Mouse (Mus musculus) stomach, embryonic 16.5 days (tissue): ENCODE measurements around the gene Fbxo33. TPM values are rescaled to one million over a fixed set of nuclear protein-coding genes. Genes with fewer than 3 reads are reported as not detected.
A peak's percentile ranks its signal among the peaks of the same experiment; 100 is the strongest.
"Not testable (repeated sequence)": the region's sequence is repeated elsewhere in the genome, so short reads cannot be mapped to it uniquely, and the experiment has no call there.

ENCODE experiments used
- ATAC-seq: fragments of 200-750 bp; cut with Nextera tagmentation; 2 replicates; pipeline ENCODE4 v1.8.0; 2017; ENCODE audit warnings: moderate number of reproducible peaks, moderate TSS enrichment; ENCODE audit not compliant: insufficient read depth, low FRiP score
- H3K27ac ChIP-seq: fragments of 300-500 bp; sonication (generic); 2 replicates; pipeline ENCODE4 v1.5.1; 2014; ENCODE audit warnings: low read length
- H3K27me3 ChIP-seq: fragments of 300-500 bp; sonication (generic); 2 replicates; pipeline ENCODE4 v1.6.1; 2014; ENCODE audit warnings: low read length, control low read depth, mixed read lengths; ENCODE audit not compliant: control insufficient read depth, insufficient read depth
- H3K36me3 ChIP-seq: fragments of 300-500 bp; sonication (generic); 2 replicates; pipeline ENCODE4 v1.6.1; 2014; ENCODE audit warnings: low read length; ENCODE audit not compliant: control insufficient read depth, insufficient read depth
- H3K4me1 ChIP-seq: fragments of 300-500 bp; sonication (generic); 2 replicates; pipeline ENCODE4 v1.6.1; 2014; ENCODE audit warnings: low read length, control low read depth, mixed read lengths; ENCODE audit not compliant: control insufficient read depth, insufficient read depth
- H3K4me2 ChIP-seq: fragments of 300-500 bp; sonication (generic); 2 replicates; pipeline ENCODE4 v1.6.1; 2014; ENCODE audit warnings: low read depth, low read length, mixed read lengths
- H3K4me3 ChIP-seq: fragments of 300-500 bp; sonication (generic); replicated peaks from 2 replicates; pipeline ENCODE4 v1.5.1; 2014; ENCODE audit warnings: mild to moderate bottlenecking, low read length
- H3K9ac ChIP-seq: fragments of 300-500 bp; sonication (generic); 2 replicates; pipeline ENCODE4 v1.6.1; 2014; ENCODE audit warnings: low read length
- H3K9me3 ChIP-seq: fragments of 300-500 bp; sonication (generic); replicated peaks from 2 replicates; pipeline ENCODE4 v1.6.1; 2016; ENCODE audit warnings: low read length, control low read depth; ENCODE audit not compliant: control insufficient read depth
- WGBS: fragments of 180-500 bp; shearing (Covaris S2); extraction: QIAGEN DNeasy Blood & Tissue Kit; methylation state at CpG from one replicate; pipeline ENCODE4 v1.1.7; 2014; 5-methylcytosine and 5-hydroxymethylcytosine counted together
- polyA plus RNA-seq: library from polyadenylated mRNA; unstranded; fragments of >200 nt; fragmentation: Nextera tagmentation; extraction: Ambion mirVana; gene quantifications from 2 replicates; pipeline ENCODE4 v1.2.1, GENCODE M21; 2015

Fbxo33 gene
- polyA plus RNA-seq, 1 experiment from 2014 or later = 3.5 TPM

GRCm38 (mm10) chr12:59241031-59241430 lies 21.5 kb upstream of the Fbxo33 start:
- not testable (repeated sequence) for H3K4me2 ChIP-seq, H3K36me3 ChIP-seq, H3K4me3 ChIP-seq, H3K27me3 ChIP-seq, H3K9me3 ChIP-seq, H3K27ac ChIP-seq, H3K9ac ChIP-seq, ATAC-seq, H3K4me1 ChIP-seq
- 84% methylated on average over 8 of the region's 8 CpGs for whole genome bisulfite sequencing

- Histone ChIP-seq H3K36me3 (no peaks in the 10 kb centered on the region), H3K4me1 (no peaks in the 10 kb centered on the region), H3K27me3 (no peaks in the 10 kb centered on the region), H3K27ac (no peak overlapping the region), H3K4me2 (no peak overlapping the region), H3K9ac (no peak overlapping the region), H3K4me3 (no peak overlapping the region), H3K9me3 (no peaks in the 10 kb centered on the region)
- no peak for ATAC-seq
- 79% methylated on average over 5 of the region's 5 CpGs for WGBS
Measured at GRCm38 (mm10) chr12:59238434-59238833, 18.9 kb upstream of the Fbxo33 start.

GRCm38 (mm10) chr12:59228401-59228800 lies 8.9 kb upstream of the Fbxo33 start:
- Histone ChIP-seq H3K27ac (no peak overlapping the region), H3K4me1 (no peaks in the 10 kb centered on the region), H3K9me3 (no peaks in the 10 kb centered on the region), H3K9ac (no peak overlapping the region), H3K4me2 (no peak overlapping the region), H3K4me3 (no peak overlapping the region), H3K36me3 (no peaks in the 10 kb centered on the region), H3K27me3 (no peaks in the 10 kb centered on the region)
- WGBS = 86% methylated on average over 5 of the region's 5 CpGs
- ATAC-seq = no peak

- peak; percentile 19 for ATAC-seq
- Histone ChIP-seq H3K9ac (peak overlapping the region; percentile 87), H3K36me3 (no peaks in the 10 kb centered on the region), H3K4me2 (peak overlapping the region; percentile 92), H3K4me1 (peaks cover 16% of the 10 kb centered on the region), H3K4me3 (peak overlapping the region; percentile 91), H3K9me3 (no peaks in the 10 kb centered on the region), H3K27me3 (no peaks in the 10 kb centered on the region), H3K27ac (peak overlapping the region; percentile 94)
- WGBS = under 1% methylated on average over 63 of the region's 69 CpGs
Measured at GRCm38 (mm10) chr12:59218640-59219321, 744 bp downstream of the Fbxo33 start.

- H3K36me3 ChIP-seq = no peaks in the 10 kb centered on the region
- H3K27me3 ChIP-seq = no peaks in the 10 kb centered on the region
- no peak overlapping the region for H3K9ac ChIP-seq
- peak overlapping the region; percentile 10; the same call in 1 of the 2 replicates for H3K4me3 ChIP-seq
- no peak for ATAC-seq
- WGBS = 81% methylated on average over 3 of the region's 3 CpGs
- no peak overlapping the region for H3K27ac ChIP-seq
- H3K4me1 ChIP-seq = peaks cover 16% of the 10 kb centered on the region
- H3K4me2 ChIP-seq = peak overlapping the region; percentile 92
- H3K9me3 ChIP-seq = no peaks in the 10 kb centered on the region
Measured at GRCm38 (mm10) chr12:59217331-59217730, 2.2 kb downstream of the Fbxo33 start.

GRCm38 (mm10) chr12:59216676-59217266 lies 2.8 kb downstream of the Fbxo33 start:
- Histone ChIP-seq H3K9ac (no peak overlapping the region), H3K27me3 (no peaks in the 10 kb centered on the region), H3K4me2 (no peak overlapping the region), H3K36me3 (no peaks in the 10 kb centered on the region), H3K27ac (no peak overlapping the region), H3K4me3 (no peak overlapping the region), H3K4me1 (peaks cover 16% of the 10 kb centered on the region), H3K9me3 (no peaks in the 10 kb centered on the region)
- WGBS = 71% methylated on average over 6 of the region's 6 CpGs
- no peak for ATAC-seq

- Histone ChIP-seq H3K9ac (no peak overlapping the region), H3K27ac (no peak overlapping the region), H3K4me3 (no peak overlapping the region), H3K27me3 (no peaks in the 10 kb centered on the region), H3K4me2 (no peak overlapping the region), H3K4me1 (peaks cover 16% of the 10 kb centered on the region), H3K9me3 (no peaks in the 10 kb centered on the region), H3K36me3 (no peaks in the 10 kb centered on the region)
- no peak for ATAC-seq
- 86% methylated on average over 4 of the region's 4 CpGs for WGBS
Measured at GRCm38 (mm10) chr12:59216176-59216575, 3.3 kb downstream of the Fbxo33 start.

GRCm38 (mm10) chr12:59207814-59208213 lies 11.7 kb downstream of the Fbxo33 start:
- Histone ChIP-seq H3K36me3 (peaks cover 6% of the 10 kb centered on the region; the same call in 1 of the 2 replicates), H3K9me3 (no peaks in the 10 kb centered on the region), H3K4me3 (no peak overlapping the region), H3K27ac (no peak overlapping the region), H3K4me1 (0 out of 2 replicates have a peak, but pooled peaks cover 2% of the 10 kb centered on the region), H3K4me2 (no peak overlapping the region), H3K27me3 (no peaks in the 10 kb centered on the region), H3K9ac (no peak overlapping the region)
- WGBS = 70% methylated on average over 1 of the region's 1 CpGs
- ATAC-seq = no peak

- no peak overlapping the region for H3K9ac ChIP-seq
- no peaks in the 10 kb centered on the region for H3K9me3 ChIP-seq
- H3K27ac ChIP-seq = no peak overlapping the region
- no peak overlapping the region for H3K4me3 ChIP-seq
- H3K36me3 ChIP-seq = peaks cover 6% of the 10 kb centered on the region; the same call in 1 of the 2 replicates
- H3K27me3 ChIP-seq = no peaks in the 10 kb centered on the region
- no peak for ATAC-seq
- H3K4me2 ChIP-seq = no peak overlapping the region
- 81% methylated on average over 3 of the region's 3 CpGs for WGBS
- H3K4me1 ChIP-seq = 0 out of 2 replicates have a peak, but pooled peaks cover 2% of the 10 kb centered on the region
Measured at GRCm38 (mm10) chr12:59207000-59207390, 12.5 kb downstream of the Fbxo33 start.
